Mouse (Mus musculus): ENCODE results near the gene Ccl25. TPM values are rescaled to one million over a fixed set of nuclear protein-coding genes. Genes with fewer than 3 reads are reported as not detected.
"Not testable (repeated sequence)": the region's sequence is repeated elsewhere in the genome, so short reads cannot be mapped to it uniquely, and the experiment has no call there.

Gene Ccl25
- polyA plus RNA-seq, 1 experiment from 2014 or later = 19.9 TPM

DNA sequence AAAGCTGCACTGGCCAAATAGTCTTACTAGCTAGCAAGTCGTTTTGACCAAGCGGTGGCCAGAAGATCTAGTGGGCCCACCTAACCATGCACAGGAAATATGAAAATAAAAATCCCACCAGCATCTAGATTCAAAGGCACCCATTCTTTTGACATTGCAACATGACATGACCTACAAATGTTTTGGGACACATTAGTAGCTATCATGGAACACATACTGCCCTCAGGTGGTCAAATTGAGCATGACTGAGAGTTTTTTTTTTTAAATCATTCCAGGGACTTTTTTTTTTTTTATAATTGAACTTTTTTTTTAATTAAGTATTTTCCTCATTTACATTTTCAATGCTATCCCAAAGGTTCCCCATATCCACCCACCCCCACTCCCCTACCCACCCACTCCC, 47.6 kb downstream of the Ccl25 start:
- H3K9me3 ChIP-seq = 0 out of 2 replicates have a peak, but pooled peaks cover 5% of the 10 kb centered on the region
- H3K4me2 ChIP-seq (replicated peaks) = no peak overlapping the region
- H3K36me3 ChIP-seq = no peaks in the 10 kb centered on the region
- ATAC-seq (ENCODE audit: low FRiP score, low read depth) = no peak
- no peak overlapping the region for H3K9ac ChIP-seq
- no peak overlapping the region for H3K4me3 ChIP-seq
- no peaks in the 10 kb centered on the region for H3K27me3 ChIP-seq
- H3K27ac ChIP-seq = no peak overlapping the region
- H3K4me1 ChIP-seq = no peaks in the 10 kb centered on the region
- 70% methylated on average over 2 of the region's 2 CpGs for WGBS

DNA sequence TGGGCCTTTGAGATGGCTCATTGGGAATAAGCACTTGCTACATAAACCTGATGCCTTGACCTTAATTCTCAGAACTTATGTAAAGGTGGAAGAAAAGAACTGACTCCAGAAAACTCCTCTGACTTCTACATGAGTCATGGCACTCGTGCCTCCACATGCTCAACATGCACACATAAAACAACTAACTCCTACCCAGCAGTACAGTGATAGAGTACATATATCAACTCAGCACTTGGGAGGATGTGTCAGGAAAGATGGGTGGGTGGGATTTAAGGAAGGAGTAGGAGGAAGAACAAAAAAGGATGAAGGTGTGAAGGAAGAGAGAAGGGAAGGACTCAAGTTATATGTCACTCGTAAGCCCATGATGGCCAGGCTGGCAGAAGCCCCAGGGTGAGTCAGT, 76.4 kb downstream of the Ccl25 start:
- H3K36me3 ChIP-seq = no peaks in the 10 kb centered on the region
- peaks cover 9% of the 10 kb centered on the region for H3K4me1 ChIP-seq
- no peak overlapping the region for H3K4me3 ChIP-seq
- 80% methylated on average over 2 of the region's 2 CpGs for WGBS
- no peak overlapping the region for H3K4me2 ChIP-seq (replicated peaks)
- no peaks in the 10 kb centered on the region for H3K27me3 ChIP-seq
- no peak overlapping the region for H3K27ac ChIP-seq
- H3K9me3 ChIP-seq = 0 out of 2 replicates have a peak, but pooled peaks cover 6% of the 10 kb centered on the region
- no peak overlapping the region for H3K9ac ChIP-seq
- ATAC-seq (ENCODE audit: low FRiP score, low read depth) = no peak

DNA sequence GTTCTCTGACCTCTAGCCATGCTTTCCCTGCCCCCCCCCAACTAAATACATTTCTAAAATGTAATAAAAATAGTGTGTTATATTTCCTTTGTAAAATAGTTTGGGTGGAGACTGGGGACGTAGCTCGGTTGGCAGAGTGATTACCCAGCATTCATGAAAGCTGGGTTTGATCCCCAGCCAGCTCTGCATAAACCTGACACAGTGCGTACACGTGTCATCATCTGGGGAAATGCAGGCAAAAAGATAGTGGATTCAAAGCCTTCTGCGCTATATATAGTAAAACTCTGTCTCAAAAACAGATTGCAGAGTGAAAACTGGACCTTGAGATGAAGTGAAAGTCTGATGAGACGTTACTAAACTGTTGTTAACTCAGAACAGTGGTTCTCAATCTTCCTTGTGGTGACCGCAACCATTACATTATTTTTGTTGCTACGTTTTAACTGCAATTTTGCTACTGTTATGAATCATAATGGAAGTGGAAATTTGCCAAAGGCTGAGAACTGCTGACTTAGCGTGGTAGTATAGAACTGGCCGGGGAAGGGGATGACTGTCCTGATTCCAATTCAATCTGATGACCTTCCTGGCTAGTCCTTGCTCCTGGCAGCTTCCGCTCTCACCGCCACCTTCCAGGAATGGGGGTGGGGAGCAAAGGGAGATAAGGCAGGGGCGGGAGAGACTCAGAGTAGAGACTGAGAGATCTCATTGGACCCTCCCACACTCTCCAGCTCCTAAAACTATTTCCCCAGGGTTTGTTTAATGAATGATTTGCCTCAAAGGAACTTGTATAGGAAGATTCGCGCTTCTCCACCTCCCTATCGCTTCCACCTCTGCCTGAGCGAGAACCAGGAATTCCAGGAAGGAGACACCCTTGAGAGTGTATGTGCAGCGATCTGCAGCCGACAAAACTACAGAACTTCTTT, 79.2 kb downstream of the Ccl25 start:
- Histone ChIP-seq H3K9me3 (0 out of 2 replicates have a peak, but pooled peaks cover 6% of the 10 kb centered on the region), H3K27ac (no peak overlapping the region), H3K9ac (peak overlapping the region; percentile 50), H3K36me3 (no peaks in the 10 kb centered on the region), H3K4me3 (peak overlapping the region; percentile 39), H3K4me1 (peaks cover 9% of the 10 kb centered on the region), H3K4me2 (replicated peaks) (peak overlapping the region; percentile 61), H3K27me3 (no peaks in the 10 kb centered on the region)
- WGBS = 54% methylated on average over 19 of the region's 19 CpGs
- ATAC-seq (ENCODE audit: low FRiP score, low read depth) = 0 out of 2 replicates have a peak, but pooled peaks have one; percentile 18

DNA sequence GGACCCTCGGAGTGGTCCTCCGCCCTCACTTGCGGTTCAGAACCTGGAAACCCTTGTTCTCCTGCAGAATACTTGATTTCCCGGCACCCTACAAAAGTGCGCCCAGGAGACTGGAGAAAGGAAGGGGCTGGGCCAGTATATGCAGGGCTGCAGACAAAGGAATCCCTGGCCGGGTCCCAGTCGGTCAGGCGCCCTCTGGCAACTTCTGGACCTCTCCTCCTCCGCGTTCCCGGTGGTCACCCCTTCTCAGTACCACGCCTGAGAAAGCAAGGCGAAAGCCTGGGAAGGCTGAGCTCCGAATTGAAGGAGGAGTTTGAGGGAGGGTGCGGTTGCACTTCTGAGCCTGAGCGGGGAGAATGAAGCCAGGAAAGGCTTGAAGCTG, 79.9 kb downstream of the Ccl25 start:
- Histone ChIP-seq H3K27me3 (no peaks in the 10 kb centered on the region), H3K4me3 (peak overlapping the region; percentile 39), H3K4me1 (peaks cover 9% of the 10 kb centered on the region), H3K9ac (peak overlapping the region; percentile 50), H3K4me2 (replicated peaks) (peak overlapping the region; percentile 61), H3K9me3 (0 out of 2 replicates have a peak, but pooled peaks cover 6% of the 10 kb centered on the region), H3K36me3 (no peaks in the 10 kb centered on the region), H3K27ac (no peak overlapping the region)
- ATAC-seq (ENCODE audit: low FRiP score, low read depth) = peak; percentile 61; the same call in 1 of the 2 replicates
- WGBS = 16% methylated on average over 16 of the region's 16 CpGs

DNA sequence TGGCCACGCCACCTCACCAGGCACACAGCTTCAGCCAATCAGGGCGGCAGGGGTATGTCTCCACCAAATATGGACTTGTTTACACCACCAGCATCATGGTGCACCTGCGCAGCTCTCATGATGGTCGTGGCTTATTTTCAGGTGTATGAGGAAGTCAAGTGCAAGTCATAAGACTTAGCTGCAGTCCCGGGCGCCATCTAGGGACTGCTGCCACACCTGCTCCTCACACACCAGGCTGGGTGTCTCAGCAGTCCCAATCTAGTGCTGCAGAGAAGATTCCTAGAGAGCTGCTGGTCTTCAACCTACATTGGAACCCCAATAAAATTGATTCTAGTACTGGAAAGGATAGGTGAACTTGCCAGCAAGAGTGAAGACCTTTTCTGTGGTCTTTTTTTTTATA, 83.4 kb downstream of the Ccl25 start:
- not testable (repeated sequence) for H3K27me3 ChIP-seq; H3K4me3 ChIP-seq; H3K4me1 ChIP-seq; H3K9ac ChIP-seq; H3K36me3 ChIP-seq; ATAC-seq (ENCODE audit: low FRiP score, low read depth); H3K9me3 ChIP-seq; H3K4me2 ChIP-seq (replicated peaks); H3K27ac ChIP-seq
- 69% methylated on average over 6 of the region's 6 CpGs for WGBS

Other genes starting within 250 kb of the Ccl25 start
- gene Cd209f, start 219.4 kb upstream of the Ccl25 start, polyA plus RNA-seq (2015; fragmentation: Nextera tagmentation; extraction: Ambion mirVana) = not detected in 2 replicates
- not detected in 2 replicates for gene Cd209g, start 191.1 kb upstream of the Ccl25 start, polyA plus RNA-seq (2015; fragmentation: Nextera tagmentation; extraction: Ambion mirVana)
- gene Evi5l, start 158.6 kb upstream of the Ccl25 start, polyA plus RNA-seq (2015; fragmentation: Nextera tagmentation; extraction: Ambion mirVana) = 31.3 and 34.0 TPM in 2 replicates
- 1.3 and 1.6 TPM in 2 replicates for gene Prr36, start 107.8 kb upstream of the Ccl25 start, polyA plus RNA-seq (2015; fragmentation: Nextera tagmentation; extraction: Ambion mirVana)
- 0.41 and 0.62 TPM in 2 replicates for gene Lrrc8e, start 98.4 kb upstream of the Ccl25 start, polyA plus RNA-seq (2015; fragmentation: Nextera tagmentation; extraction: Ambion mirVana)
- gene Map2k7, start 86.5 kb upstream of the Ccl25 start, polyA plus RNA-seq (2015; fragmentation: Nextera tagmentation; extraction: Ambion mirVana) = 29.3 and 29.9 TPM in 2 replicates
- gene Gm49320, start 86.3 kb upstream of the Ccl25 start, polyA plus RNA-seq (2015; fragmentation: Nextera tagmentation; extraction: Ambion mirVana) = 1.3 and 2.4 TPM in 2 replicates
- 4.6 and 5.7 TPM in 2 replicates for gene Tgfbr3l, start 77.0 kb upstream of the Ccl25 start, polyA plus RNA-seq (2015; fragmentation: Nextera tagmentation; extraction: Ambion mirVana)
- gene Snapc2, start 72.1 kb upstream of the Ccl25 start, polyA plus RNA-seq (2015; fragmentation: Nextera tagmentation; extraction: Ambion mirVana) = 63.8 and 68.4 TPM in 2 replicates
- 91.7 and 93.9 TPM in 2 replicates for gene Ctxn1, start 65.9 kb upstream of the Ccl25 start, polyA plus RNA-seq (2015; fragmentation: Nextera tagmentation; extraction: Ambion mirVana)
- 62.9 and 63.0 TPM in 2 replicates for gene Timm44, start 49.3 kb upstream of the Ccl25 start, polyA plus RNA-seq (2015; fragmentation: Nextera tagmentation; extraction: Ambion mirVana)
- 268 and 283 TPM in 2 replicates for gene Elavl1, start 203 bp downstream of the Ccl25 start, polyA plus RNA-seq (2015; fragmentation: Nextera tagmentation; extraction: Ambion mirVana)
- 15.0 and 16.0 TPM in 2 replicates for gene Cers4, start 167.8 kb downstream of the Ccl25 start, polyA plus RNA-seq (2015; fragmentation: Nextera tagmentation; extraction: Ambion mirVana)

All from limb, embryonic 13.5 days (tissue).